Mouse (Mus musculus): ENCODE measurements around the gene Snai1. TPM values are rescaled to one million over a fixed set of nuclear protein-coding genes. Genes with fewer than 3 reads are reported as not detected.
A peak's percentile ranks its signal among the peaks of the same experiment; 100 is the strongest.

Snai1 gene
- polyA plus RNA-seq, 1 experiment = 48.1 TPM

- Histone ChIP-seq H3K36me3 (ENCODE audit: control insufficient read depth, insufficient read depth) (no peaks in the 10 kb centered on the region), H3K27me3 (ENCODE audit: control insufficient read depth, insufficient read depth, insufficient read length) (no peaks in the 10 kb centered on the region), H3K4me3 (ENCODE audit: insufficient read depth, poor library complexity, severe bottlenecking) (no peak overlapping the region), H3K79me2 (ENCODE audit: control insufficient read depth, insufficient read depth) (peaks cover 13% of the 10 kb centered on the region), H3ac (ENCODE audit: control insufficient read depth, insufficient read length, low read depth) (peak overlapping the region; percentile 4), H3K79me3 (ENCODE audit: low read depth) (no peaks in the 10 kb centered on the region)
- TF ChIP-seq CTCF (IDR thresholded peaks at IDR 0.05; ENCODE audit: control insufficient read depth, insufficient read depth, insufficient read length) (no peak), USF1 (IDR thresholded peaks at IDR 0.05; ENCODE audit: low read depth) (no peak), MYOD1 (IDR thresholded peaks at IDR 0.05; ENCODE audit: control insufficient read depth, insufficient read length, low read depth) (no peak), FOSL1 (IDR thresholded peaks at IDR 0.05; ENCODE audit: insufficient read depth, low read length, poor library complexity, severe bottlenecking) (no peak), MYOG (IDR thresholded peaks at IDR 0.05; ENCODE audit: control insufficient read depth, extremely low read depth, insufficient read length) (no peak), CEBPB (IDR thresholded peaks at IDR 0.05; ENCODE audit: low read depth) (no peak)
These were observed 26.7 kb downstream of the Snai1 start for GRCm38 (mm10) chr2:167564551-167565311.

- no peak overlapping the region for H3K4me3 ChIP-seq (ENCODE audit: insufficient read depth, poor library complexity, severe bottlenecking)
These were observed 27.3 kb downstream of the Snai1 start for GRCm38 (mm10) chr2:167565312-167565656.

GRCm38 (mm10) chr2:167565682-167566081, 27.7 kb downstream of the Snai1 start:
- Histone ChIP-seq H3K27me3 (ENCODE audit: control insufficient read depth, insufficient read depth, insufficient read length) (no peaks in the 10 kb centered on the region), H3K79me3 (ENCODE audit: low read depth) (no peaks in the 10 kb centered on the region), H3K4me3 (ENCODE audit: insufficient read depth, poor library complexity, severe bottlenecking) (no peak overlapping the region), H3ac (ENCODE audit: control insufficient read depth, insufficient read length, low read depth) (peak overlapping the region; percentile 66), H3K36me3 (ENCODE audit: control insufficient read depth, insufficient read depth) (no peaks in the 10 kb centered on the region), H3K79me2 (ENCODE audit: control insufficient read depth, insufficient read depth) (peaks cover 13% of the 10 kb centered on the region)
- no peak for TF ChIP-seq USF1 (IDR thresholded peaks at IDR 0.05; ENCODE audit: low read depth)
- TF ChIP-seq MAX (IDR thresholded peaks at IDR 0.05) = peak; percentile 25

More at GRCm38 (mm10) chr2:167565312-167565656, 27.3 kb downstream of the Snai1 start:
- Histone ChIP-seq H3ac (ENCODE audit: control insufficient read depth, insufficient read length, low read depth) (peak overlapping the region; percentile 66), H3K27me3 (ENCODE audit: control insufficient read depth, insufficient read depth, insufficient read length) (no peaks in the 10 kb centered on the region), H3K79me2 (ENCODE audit: control insufficient read depth, insufficient read depth) (peaks cover 13% of the 10 kb centered on the region), H3K79me3 (ENCODE audit: low read depth) (no peaks in the 10 kb centered on the region), H3K36me3 (ENCODE audit: control insufficient read depth, insufficient read depth) (no peaks in the 10 kb centered on the region)
- TF ChIP-seq MYOG (IDR thresholded peaks at IDR 0.05; ENCODE audit: control insufficient read depth, extremely low read depth, insufficient read length) (no peak), CTCF (IDR thresholded peaks at IDR 0.05; ENCODE audit: control insufficient read depth, insufficient read depth, insufficient read length) (no peak), CEBPB (IDR thresholded peaks at IDR 0.05; ENCODE audit: low read depth) (no peak), FOSL1 (IDR thresholded peaks at IDR 0.05; ENCODE audit: insufficient read depth, low read length, poor library complexity, severe bottlenecking) (no peak), USF1 (IDR thresholded peaks at IDR 0.05; ENCODE audit: low read depth) (no peak), MAX (IDR thresholded peaks at IDR 0.05) (no peak), MYOD1 (IDR thresholded peaks at IDR 0.05; ENCODE audit: control insufficient read depth, insufficient read length, low read depth) (no peak)

- Histone ChIP-seq H3K4me3 (ENCODE audit: insufficient read depth, poor library complexity, severe bottlenecking) (no peak overlapping the region), H3K27me3 (ENCODE audit: control insufficient read depth, insufficient read depth, insufficient read length) (no peaks in the 10 kb centered on the region), H3ac (ENCODE audit: control insufficient read depth, insufficient read length, low read depth) (no peak overlapping the region), H3K79me3 (ENCODE audit: low read depth) (no peaks in the 10 kb centered on the region), H3K79me2 (ENCODE audit: control insufficient read depth, insufficient read depth) (peaks cover 13% of the 10 kb centered on the region), H3K36me3 (ENCODE audit: control insufficient read depth, insufficient read depth) (no peaks in the 10 kb centered on the region)
- TF ChIP-seq MYOG (IDR thresholded peaks at IDR 0.05; ENCODE audit: control insufficient read depth, extremely low read depth, insufficient read length) (no peak), CEBPB (IDR thresholded peaks at IDR 0.05; ENCODE audit: low read depth) (no peak), MYOD1 (IDR thresholded peaks at IDR 0.05; ENCODE audit: control insufficient read depth, insufficient read length, low read depth) (no peak), USF1 (IDR thresholded peaks at IDR 0.05; ENCODE audit: low read depth) (no peak), MAX (IDR thresholded peaks at IDR 0.05) (no peak)
These were observed 30.1 kb downstream of the Snai1 start for GRCm38 (mm10) chr2:167568112-167568511.

DNA sequence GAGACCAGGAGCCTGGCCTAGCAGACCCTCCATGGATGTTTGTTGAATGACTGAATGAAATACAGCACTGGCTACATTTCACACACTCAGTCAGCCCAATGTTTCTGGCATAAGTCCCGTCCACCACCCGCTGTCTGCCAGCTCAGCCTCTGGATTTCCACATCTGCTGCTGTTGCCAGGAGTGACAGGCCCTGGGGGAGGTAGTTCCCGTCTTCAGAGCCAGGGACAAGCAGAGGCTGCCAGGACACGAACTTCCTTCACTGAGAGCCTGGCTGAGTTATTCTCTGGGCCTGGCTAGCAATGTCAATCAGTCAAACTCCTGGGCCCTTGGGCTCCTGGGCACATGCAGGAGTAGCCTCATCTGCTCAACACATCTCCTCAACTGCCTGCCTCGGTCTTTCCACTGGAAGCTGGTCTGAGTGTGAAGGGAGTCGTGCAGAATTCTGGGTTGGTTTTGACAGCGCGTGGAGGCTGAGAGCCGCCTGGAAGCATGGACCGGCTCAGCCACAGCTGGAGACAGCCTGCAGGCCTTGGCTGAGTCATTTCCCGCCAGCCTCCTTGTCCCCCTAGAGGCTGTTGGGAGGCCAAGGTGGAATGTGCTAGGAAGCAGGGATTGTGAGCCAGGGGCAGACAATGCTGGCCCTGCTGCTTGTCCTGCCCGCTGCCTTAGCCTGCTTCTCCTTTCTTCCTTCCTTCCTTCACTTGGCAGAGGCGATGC, 32.1 kb downstream of the Snai1 start:
- H3K4me3 ChIP-seq (ENCODE audit: insufficient read depth, poor library complexity, severe bottlenecking) = no peak overlapping the region
- peak overlapping the region; percentile 14 for H3ac ChIP-seq (ENCODE audit: control insufficient read depth, insufficient read length, low read depth)
- H3K36me3 ChIP-seq (ENCODE audit: control insufficient read depth, insufficient read depth) = no peaks in the 10 kb centered on the region
- H3K27me3 ChIP-seq (ENCODE audit: control insufficient read depth, insufficient read depth, insufficient read length) = no peaks in the 10 kb centered on the region
- no peaks in the 10 kb centered on the region for H3K79me3 ChIP-seq (ENCODE audit: low read depth)
- peak; percentile 97 for TF ChIP-seq MAX (IDR thresholded peaks at IDR 0.05)
- peak; percentile 71 for TF ChIP-seq MYOD1 (IDR thresholded peaks at IDR 0.05; ENCODE audit: control insufficient read depth, insufficient read length, low read depth)
- TF ChIP-seq CEBPB (IDR thresholded peaks at IDR 0.05; ENCODE audit: low read depth) = peak; percentile 92
- no peak for TF ChIP-seq CTCF (IDR thresholded peaks at IDR 0.05; ENCODE audit: control insufficient read depth, insufficient read depth, insufficient read length)
- no peak for TF ChIP-seq USF1 (IDR thresholded peaks at IDR 0.05; ENCODE audit: low read depth)
- TF ChIP-seq MYOG (IDR thresholded peaks at IDR 0.05; ENCODE audit: control insufficient read depth, extremely low read depth, insufficient read length) = no peak
- peak; percentile 90 for TF ChIP-seq FOSL1 (IDR thresholded peaks at IDR 0.05; ENCODE audit: insufficient read depth, low read length, poor library complexity, severe bottlenecking)
- H3K79me2 ChIP-seq (ENCODE audit: control insufficient read depth, insufficient read depth) = peaks cover 13% of the 10 kb centered on the region
